Comparison of ENCODE assay signal across 7 mouse cellular contexts in genomic region chr17:90606718-90607426, GRCm38 (mm10).
DNase-seq lines count a peak whose midpoint lies in the region; ATAC-seq lines count a peak whose summit lies in the region.

No protein-coding gene starts in this region.

- peak; percentile 78 for DNase-seq in right cerebral cortex, adult 18-20 months
- DNase-seq in right cerebral cortex, postnatal 4 days: no peak
- peak; percentile 92 to 97 for DNase-seq in cerebellum, postnatal 36 days
- peak; percentile 75 to 81 for DNase-seq in layer of hippocampus, adult 8-10 months (ENCODE audit: low spot score in 2 of 2)
- DNase-seq in spleen, postnatal 14 days (ENCODE audit: low spot score in 2 of 2): no peak
- DNase-seq in T-cell, adult 2 months (ENCODE audit: low spot score): no peak

- H3K4me1 ChIP-seq in neural tube, embryonic 15.5 days: no peaks in the 10 kb centered on the region

- no peaks in the 10 kb centered on the region for H3K27me3 ChIP-seq in neural tube, embryonic 15.5 days (replicated peaks)

- no peaks in the 10 kb centered on the region for H3K36me3 ChIP-seq in neural tube, embryonic 15.5 days

- no peak overlapping the region for H3K4me3 ChIP-seq in neural tube, embryonic 15.5 days (replicated peaks)

- no peak overlapping the region for H3K4me2 ChIP-seq in neural tube, embryonic 15.5 days

- WGBS in neural tube, embryonic 15.5 days: 90% methylated on average over 4 of the region's 4 CpGs

- H3K9me3 ChIP-seq in neural tube, embryonic 15.5 days (replicated peaks): no peaks in the 10 kb centered on the region

- H3K9ac ChIP-seq in neural tube, embryonic 15.5 days (replicated peaks): no peak overlapping the region

- ATAC-seq in neural tube, embryonic 15.5 days (ENCODE audit: low FRiP score): no peak

- no peak overlapping the region for H3K27ac ChIP-seq in neural tube, embryonic 15.5 days (replicated peaks)

Comparison
In these comparisons a context has a peak if more than half of its experiments do, and no peak if none do; other contexts are left out.
1. DNase-seq: peak in right cerebral cortex, adult 18-20 months (single experiment), cerebellum, postnatal 36 days (2 of 2) and layer of hippocampus, adult 8-10 months (2 of 2); none in right cerebral cortex, postnatal 4 days (single experiment), spleen, postnatal 14 days (0 of 2) and T-cell, adult 2 months (single experiment).